Mouse (Mus musculus) testis, adult 10 weeks (tissue): Measurements from ENCODE around the gene Tmeff2. TPM values are rescaled to one million over a fixed set of nuclear protein-coding genes. Genes with fewer than 3 reads are reported as not detected.

Source experiments
- polyA plus RNA-seq: library from polyadenylated mRNA; stranded (reverse); fragments of 350-450 nt; fragmentation: Illumina TruSeq; extraction: RNeasy Lipid Tissue Mini Kit (QIAGEN cat#74804); gene quantifications from one replicate; pipeline ENCODE4 v1.2.3, GENCODE M21; 2014; ENCODE audit warnings: low read depth, low replicate concordance

The Tmeff2 gene
- 6.3 TPM for polyA plus RNA-seq

DNA sequence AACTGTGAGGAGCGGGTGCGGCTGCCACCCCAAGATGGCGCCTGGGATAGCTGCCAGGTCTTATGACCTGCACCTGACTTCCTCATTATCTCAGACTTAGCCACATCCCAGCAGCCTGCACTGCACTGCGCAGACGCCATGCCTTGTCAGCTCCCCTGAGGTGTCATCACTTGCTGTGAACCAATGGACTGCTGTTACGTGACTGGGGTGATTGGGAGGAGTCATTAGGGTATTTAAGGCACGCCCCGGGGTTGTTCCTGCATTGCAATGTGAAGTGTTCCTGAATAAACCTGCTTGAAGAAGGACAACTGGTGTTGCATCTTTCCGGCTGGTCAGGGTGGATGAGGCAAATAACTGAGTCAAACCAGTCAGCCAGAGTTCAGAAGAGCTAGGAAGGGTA is at the start of gene Tmeff2:
Tmeff2 (plus strand) TSS at position 262 of the 400 bp plus-strand sequence.

